Mouse (Mus musculus) cerebellum, adult 2 months (tissue): ENCODE measurements around the gene Upk3b.

Experiments
- CTCF ChIP-seq: fragments of 200-500 bp; IDR thresholded peaks from 2 replicates; pipeline ENCODE4 v1.5.1; 2011; ENCODE audit warnings: low read depth, mild to moderate bottlenecking, control low read depth, low read length, moderate library complexity, borderline replicate concordance; ENCODE audit not compliant: insufficient read depth
- POLR2A ChIP-seq: fragments of 200-500 bp; IDR thresholded peaks from 2 replicates; pipeline ENCODE4 v1.6.1; 2011; ENCODE audit warnings: low read length, control low read depth, borderline replicate concordance; ENCODE audit not compliant: insufficient read depth

GRCm38 (mm10) chr5:136016014-136016876 is 22.1 kb upstream of the Upk3b start:
- no peak for TF ChIP-seq POLR2A
- no peak for TF ChIP-seq CTCF
